Mouse (Mus musculus): Measurements from ENCODE around the gene Cdkl3.

- TF ChIP-seq CTCF (conservative IDR thresholded peaks at IDR 0.05; ENCODE audit: low read length), result 0 out of 2 replicates have a peak, but pooled peaks have one; percentile 10
- TF ChIP-seq NANOG (IDR thresholded peaks at IDR 0.05; ENCODE audit: borderline replicate concordance, low read length), result no peak
- no peak for TF ChIP-seq POU5F1 (IDR thresholded peaks at IDR 0.05; ENCODE audit: borderline replicate concordance, low read length)
Measured at GRCm38 (mm10) chr11:52129171-52129570, 125.2 kb downstream of the Cdkl3 start.
